Mouse (Mus musculus) effector memory CD4-positive, alpha-beta T cell, adult 7 months (primary cell): ENCODE results near the gene Ctdsp1. TPM values are rescaled to one million over a fixed set of nuclear protein-coding genes. Genes with fewer than 3 reads are reported as not detected.

ENCODE experiments used
- polyA plus RNA-seq: library from polyadenylated mRNA; unstranded; fragments of 100-300 nt; shearing (Covaris generic); gene quantifications from one replicate; pipeline ENCODE4 v1.2.1, GENCODE M21; 2017

Ctdsp1 gene
- polyA plus RNA-seq = 4.6 TPM

GRCm38 (mm10) chr1:74390924-74391748 lies at the start of gene Ctdsp1:
Ctdsp1 (plus strand) TSS chr1:74391509.

GRCm38 (mm10) chr1:74361812-74362211 lies 29.5 kb upstream of the Ctdsp1 start, which contains the start of gene Catip:
Catip (plus strand) TSS chr1:74362108.

GRCm38 (mm10) chr1:74374980-74375379 lies 16.3 kb upstream of the Ctdsp1 start, which contains the start of gene Slc11a1:
Slc11a1 (plus strand) TSS chr1:74375195.

GRCm38 (mm10) chr1:74408589-74409504 lies 17.5 kb downstream of the Ctdsp1 start, which contains the start of gene Vil1:
Vil1 (plus strand) TSS chr1:74409376.

Other genes with a start within 250 kb of the Ctdsp1 start
- gene Cxcr2, start 237.5 kb upstream of the Ctdsp1 start, polyA plus RNA-seq = not detected
- not detected for gene Cxcr1, start 196.9 kb upstream of the Ctdsp1 start, polyA plus RNA-seq
- 944 TPM for gene Arpc2, start 155.4 kb upstream of the Ctdsp1 start, polyA plus RNA-seq
- not detected for gene Gpbar1, start 113.0 kb upstream of the Ctdsp1 start, polyA plus RNA-seq
- 242 TPM for gene Aamp, start 106.8 kb upstream of the Ctdsp1 start, polyA plus RNA-seq
- gene Pnkd, start 106.6 kb upstream of the Ctdsp1 start, polyA plus RNA-seq = 36.7 TPM
- gene Tmbim1, start 85.9 kb upstream of the Ctdsp1 start, polyA plus RNA-seq = 7.9 TPM
- gene Catip, start 29.4 kb upstream of the Ctdsp1 start, polyA plus RNA-seq = not detected
- gene Slc11a1, start 16.3 kb upstream of the Ctdsp1 start, polyA plus RNA-seq = not detected
- not detected for gene Vil1, start 17.9 kb downstream of the Ctdsp1 start, polyA plus RNA-seq
- 15.8 TPM for gene Cnot9, start 114.5 kb downstream of the Ctdsp1 start, polyA plus RNA-seq
- gene Plcd4, start 151.4 kb downstream of the Ctdsp1 start, polyA plus RNA-seq = 0.44 TPM
- gene Usp37, start 152.8 kb downstream of the Ctdsp1 start, polyA plus RNA-seq = 15.9 TPM
- gene Zfp142, start 196.7 kb downstream of the Ctdsp1 start, polyA plus RNA-seq = 10.5 TPM
- gene Bcs1l, start 196.8 kb downstream of the Ctdsp1 start, polyA plus RNA-seq = 5.6 TPM
- 24.4 TPM for gene Rnf25, start 209.9 kb downstream of the Ctdsp1 start, polyA plus RNA-seq
- 0.24 TPM for gene Stk36, start 209.9 kb downstream of the Ctdsp1 start, polyA plus RNA-seq